Mouse (Mus musculus) granulocyte monocyte progenitor cell, adult 5-6 weeks (primary cell): Measurements from ENCODE around the gene Ptpdc1. TPM values are rescaled to one million over a fixed set of nuclear protein-coding genes. Genes with fewer than 3 reads are reported as not detected.

Experiments used
- ATAC-seq: replicated peaks from 2 replicates; pipeline ENCODE4 v1.8.0; 2016; ENCODE audit warnings: mild to moderate bottlenecking, moderate TSS enrichment, inconsistent platforms; ENCODE audit not compliant: poor library complexity, severe bottlenecking
- total RNA-seq, 2 experiments: library from RNA; stranded (forward) in 1 of 2; stranded (reverse) in 1 of 2; fragments of 200-712, 200-1000 nt in 1 of 2; fragments of >200 nt in 1 of 2; fragmentation: Nextera tagmentation in 1 of 2; gene quantifications; 2 replicates each; pipeline ENCODE4 v1.2.3; 2014 to 2017

The Ptpdc1 gene
- total RNA-seq (2014; fragmentation: Nextera tagmentation) (3.2 TPM in 1 of 2 replicates, not detected in the other), total RNA-seq (2017) (0.82 and 1.1 TPM in 2 replicates)

DNA sequence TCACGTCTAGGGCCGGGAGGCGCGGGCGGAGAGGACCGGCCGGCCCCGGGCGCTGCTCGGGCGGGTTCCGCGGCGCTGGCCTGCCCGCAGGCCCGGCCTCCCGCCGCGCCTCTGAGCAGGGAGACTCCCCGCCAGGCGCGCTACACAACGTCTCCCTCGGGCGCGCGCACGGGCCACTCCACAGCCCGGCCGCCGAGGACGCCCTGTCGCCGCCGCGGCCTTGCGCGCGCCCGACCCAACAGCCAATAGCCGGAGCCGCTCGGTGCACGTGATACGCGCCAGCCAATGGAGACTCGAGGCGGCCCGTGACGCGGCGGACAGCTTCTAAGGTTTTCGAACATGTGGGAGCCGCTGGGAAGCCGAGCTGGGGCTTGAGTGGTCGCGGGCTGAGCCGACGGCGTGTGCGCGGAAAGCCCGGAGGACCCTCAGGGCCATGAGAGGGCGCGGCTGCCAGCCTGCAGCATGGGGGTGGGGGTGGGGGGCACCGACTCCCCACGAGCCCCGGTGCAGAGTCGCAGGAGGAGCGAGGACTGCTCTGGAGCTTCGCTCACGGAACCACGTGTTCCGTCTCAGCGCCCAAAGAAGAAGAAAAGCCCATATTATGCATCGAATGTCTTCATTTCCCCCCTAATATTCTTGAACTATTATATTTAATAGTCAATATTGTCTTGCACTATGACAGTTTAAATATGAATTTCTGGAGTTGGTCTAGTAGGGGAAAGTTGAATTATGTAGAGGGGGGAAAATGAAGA is at the start of gene Ptpdc1:
Ptpdc1 (minus strand) TSS at position 232 of the 752 bp plus-strand sequence.
- peak; percentile 99 for ATAC-seq

GRCm38 (mm10) chr13:48674609-48675008 is 49.1 kb upstream of the Ptpdc1 start:
- no peak for ATAC-seq

GRCm38 (mm10) chr13:48672312-48672840 is 46.9 kb upstream of the Ptpdc1 start:
- no peak for ATAC-seq

DNA sequence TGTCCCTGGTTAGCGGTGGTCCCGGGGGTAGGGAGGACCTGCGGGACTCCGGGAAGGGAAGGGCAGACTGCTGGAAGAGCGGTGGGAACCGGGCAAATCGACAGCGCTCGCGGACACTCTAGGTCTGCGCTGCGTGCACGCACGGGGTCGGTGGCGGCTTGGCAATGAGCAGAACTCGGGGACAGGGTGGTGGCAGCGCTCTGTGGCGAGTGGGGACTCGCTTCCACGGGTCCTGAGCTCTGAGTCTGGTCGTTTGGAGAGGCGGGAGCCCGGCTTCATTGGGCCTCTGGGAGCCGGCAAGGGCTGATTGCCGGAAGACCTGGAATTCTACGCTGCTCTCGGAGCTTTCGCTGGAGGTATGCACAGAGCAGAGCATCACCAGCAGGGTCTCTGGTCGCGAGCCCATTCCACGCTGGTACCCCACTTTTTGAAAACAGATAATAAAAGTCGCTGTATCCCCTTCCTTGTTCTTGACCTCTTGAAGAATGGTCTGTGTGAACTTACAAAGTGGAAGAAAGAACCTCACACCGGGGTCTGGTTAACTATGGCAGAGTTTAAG is 43.6 kb upstream of the Ptpdc1 start:
- no peak for ATAC-seq

- no peak for ATAC-seq
Measured at GRCm38 (mm10) chr13:48668091-48668975, 42.9 kb upstream of the Ptpdc1 start.

DNA sequence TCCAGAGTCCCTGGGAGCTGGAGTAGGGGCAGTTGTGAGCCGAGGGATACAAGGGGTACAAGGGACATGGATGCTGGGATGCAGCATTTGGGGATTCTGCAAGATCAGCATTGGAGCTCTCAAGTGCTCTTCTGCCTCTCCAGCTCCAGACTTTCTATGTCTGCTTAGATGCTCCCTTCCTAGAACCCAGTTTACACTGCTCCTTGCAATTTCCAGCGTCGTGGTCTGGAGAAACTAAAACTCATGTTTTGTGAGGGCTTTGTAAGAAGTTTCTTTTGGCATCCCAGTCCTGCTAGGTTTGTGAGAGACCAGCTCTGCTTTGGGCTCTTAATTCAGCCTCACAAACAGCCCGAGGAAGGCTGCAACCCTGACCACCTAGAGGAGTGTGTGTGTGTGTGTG is 42.0 kb upstream of the Ptpdc1 start:
- ATAC-seq = no peak

- ATAC-seq = no peak
Measured at GRCm38 (mm10) chr13:48665656-48666597, 40.5 kb upstream of the Ptpdc1 start.

DNA sequence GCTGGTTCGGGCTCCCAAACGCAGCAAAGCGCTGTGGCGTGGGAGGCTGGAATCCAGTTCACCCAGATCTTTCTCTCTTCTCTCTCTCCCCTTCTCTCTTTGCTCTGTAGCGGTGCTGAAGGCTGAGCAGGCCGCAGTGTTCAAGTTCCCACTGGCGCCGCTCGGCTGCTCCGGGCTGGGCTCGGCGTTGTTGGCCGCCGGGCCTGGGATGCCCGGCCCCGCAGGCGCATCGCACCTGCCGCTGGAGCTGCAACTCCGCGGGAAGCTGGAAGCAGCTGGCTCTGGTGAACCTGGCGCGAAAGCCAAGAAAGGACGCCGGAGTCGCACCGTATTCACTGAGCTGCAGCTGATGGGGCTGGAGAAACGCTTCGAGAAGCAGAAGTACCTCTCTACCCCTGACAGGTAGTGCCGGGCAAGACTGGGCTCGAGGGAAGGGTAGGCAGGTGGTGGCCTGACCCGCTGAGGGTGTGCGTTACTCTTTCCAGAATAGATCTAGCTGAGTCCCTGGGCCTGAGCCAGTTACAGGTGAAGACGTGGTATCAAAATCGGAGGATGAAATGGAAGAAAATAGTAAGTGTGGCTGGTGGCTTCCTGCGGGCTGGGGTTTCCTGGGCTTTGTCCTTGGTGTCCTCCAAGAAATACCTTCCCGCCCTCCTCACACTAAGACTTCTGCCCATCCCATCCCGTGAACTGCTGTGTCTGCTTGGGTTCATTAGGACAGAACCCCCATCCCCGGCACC is 39.6 kb upstream of the Ptpdc1 start:
- ATAC-seq = no peak

GRCm38 (mm10) chr13:48663988-48664339 is 38.5 kb upstream of the Ptpdc1 start:
- ATAC-seq = no peak

- ATAC-seq = no peak
Measured at GRCm38 (mm10) chr13:48663211-48663987, 37.9 kb upstream of the Ptpdc1 start.

DNA sequence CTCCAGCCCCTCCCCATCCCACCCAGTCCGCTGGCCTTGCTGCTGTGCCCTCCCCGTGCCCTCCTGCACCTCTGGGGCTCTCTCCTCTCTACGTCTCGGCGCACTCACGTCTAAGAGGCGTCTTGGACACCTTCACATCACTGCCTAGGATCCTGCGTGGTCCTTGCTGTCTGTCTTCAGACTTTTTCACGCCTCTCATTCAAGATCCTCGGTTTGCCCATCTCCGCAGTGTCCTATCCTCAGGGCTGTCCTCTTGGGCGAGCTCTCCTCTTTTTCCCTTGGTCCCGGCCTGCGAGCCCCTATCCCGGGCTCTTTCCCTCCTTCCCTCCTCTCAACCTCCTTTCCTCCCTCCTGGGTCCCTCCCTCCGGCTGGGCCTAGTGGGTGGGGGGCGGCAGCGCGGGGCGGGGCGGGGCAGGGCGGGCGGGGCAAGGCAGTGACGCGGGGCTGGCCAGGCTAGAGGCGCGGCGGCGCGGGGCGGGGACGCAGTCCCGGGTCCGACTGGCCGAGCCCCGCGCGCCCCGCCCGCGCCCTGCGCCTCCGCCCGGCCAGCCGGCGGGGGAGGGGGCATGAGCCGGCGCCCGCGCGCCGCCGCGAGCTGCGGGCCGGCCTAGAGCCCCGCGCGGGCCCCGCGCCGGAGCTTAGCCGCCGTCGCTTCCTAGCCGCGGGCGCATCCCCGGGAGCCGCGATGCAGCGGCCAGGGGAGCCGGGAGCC is 37.1 kb upstream of the Ptpdc1 start, which contains the start of gene Barx1:
Barx1 (plus strand) TSS at position 568 of the 713 bp plus-strand sequence.
- no peak for ATAC-seq

DNA sequence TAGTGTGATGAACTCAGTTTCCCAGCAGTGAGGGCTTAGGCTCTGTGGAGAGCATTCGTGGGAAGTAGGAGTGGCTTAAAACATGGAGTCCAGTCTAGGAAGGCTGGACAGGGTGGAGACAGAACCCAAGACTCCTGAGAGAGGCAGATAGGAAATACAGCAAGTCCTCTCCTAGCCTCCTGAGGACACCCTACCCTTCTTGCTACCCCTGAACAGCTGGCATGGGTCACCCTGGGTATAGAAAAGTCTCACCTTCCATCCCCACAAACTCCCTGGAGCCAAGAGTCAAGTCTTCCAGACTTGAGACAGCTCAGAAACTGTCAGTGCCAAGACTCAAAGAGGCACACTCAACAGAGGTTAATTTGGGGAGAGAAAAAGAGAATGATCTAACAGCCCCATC is 36.1 kb upstream of the Ptpdc1 start:
- no peak for ATAC-seq

DNA sequence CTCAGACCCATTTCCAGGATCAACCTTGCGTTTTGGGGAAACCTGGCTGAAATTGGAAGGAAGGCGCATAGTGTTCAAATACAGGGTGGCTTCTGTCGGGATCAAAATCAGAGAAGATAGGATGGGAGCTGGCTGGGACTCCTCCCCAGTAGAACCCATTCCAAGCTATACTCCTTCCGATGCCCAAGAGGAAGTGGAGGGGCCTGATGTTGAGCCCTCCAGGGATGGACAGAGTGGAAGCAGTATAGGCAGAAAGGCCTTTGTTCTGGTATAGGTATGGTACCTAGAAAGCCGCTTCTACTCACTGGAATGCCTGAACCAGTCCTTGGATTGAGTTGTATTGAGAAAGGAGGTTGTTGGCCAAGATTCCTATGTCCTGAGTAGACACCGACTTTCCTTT is 35.3 kb upstream of the Ptpdc1 start:
- no peak for ATAC-seq

DNA sequence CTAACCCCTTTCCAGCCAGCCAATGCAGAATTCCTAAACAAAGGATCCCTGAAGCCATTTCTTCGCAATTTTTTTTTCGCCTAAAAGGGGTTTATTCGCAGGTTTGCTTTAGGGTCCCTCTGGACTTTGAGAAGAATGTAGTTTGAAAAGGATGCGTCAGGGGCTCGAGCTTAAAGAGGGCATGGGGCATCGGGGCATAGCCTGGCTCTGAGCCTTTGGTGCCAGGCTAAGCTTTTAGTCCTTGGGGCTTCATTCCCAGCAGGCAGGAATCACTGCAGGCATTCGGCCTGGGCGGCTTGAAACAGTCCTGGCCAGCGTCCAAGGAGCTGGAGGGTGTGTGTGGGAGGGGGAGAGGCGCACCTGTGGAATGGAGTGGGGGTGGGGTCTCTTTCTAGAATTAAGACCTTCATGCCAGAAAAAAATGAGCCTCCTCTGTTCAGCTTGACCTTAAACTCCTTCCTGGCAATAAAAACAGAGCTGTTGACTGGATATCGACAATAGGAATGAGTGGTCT is 34.8 kb upstream of the Ptpdc1 start:
- ATAC-seq = no peak

DNA sequence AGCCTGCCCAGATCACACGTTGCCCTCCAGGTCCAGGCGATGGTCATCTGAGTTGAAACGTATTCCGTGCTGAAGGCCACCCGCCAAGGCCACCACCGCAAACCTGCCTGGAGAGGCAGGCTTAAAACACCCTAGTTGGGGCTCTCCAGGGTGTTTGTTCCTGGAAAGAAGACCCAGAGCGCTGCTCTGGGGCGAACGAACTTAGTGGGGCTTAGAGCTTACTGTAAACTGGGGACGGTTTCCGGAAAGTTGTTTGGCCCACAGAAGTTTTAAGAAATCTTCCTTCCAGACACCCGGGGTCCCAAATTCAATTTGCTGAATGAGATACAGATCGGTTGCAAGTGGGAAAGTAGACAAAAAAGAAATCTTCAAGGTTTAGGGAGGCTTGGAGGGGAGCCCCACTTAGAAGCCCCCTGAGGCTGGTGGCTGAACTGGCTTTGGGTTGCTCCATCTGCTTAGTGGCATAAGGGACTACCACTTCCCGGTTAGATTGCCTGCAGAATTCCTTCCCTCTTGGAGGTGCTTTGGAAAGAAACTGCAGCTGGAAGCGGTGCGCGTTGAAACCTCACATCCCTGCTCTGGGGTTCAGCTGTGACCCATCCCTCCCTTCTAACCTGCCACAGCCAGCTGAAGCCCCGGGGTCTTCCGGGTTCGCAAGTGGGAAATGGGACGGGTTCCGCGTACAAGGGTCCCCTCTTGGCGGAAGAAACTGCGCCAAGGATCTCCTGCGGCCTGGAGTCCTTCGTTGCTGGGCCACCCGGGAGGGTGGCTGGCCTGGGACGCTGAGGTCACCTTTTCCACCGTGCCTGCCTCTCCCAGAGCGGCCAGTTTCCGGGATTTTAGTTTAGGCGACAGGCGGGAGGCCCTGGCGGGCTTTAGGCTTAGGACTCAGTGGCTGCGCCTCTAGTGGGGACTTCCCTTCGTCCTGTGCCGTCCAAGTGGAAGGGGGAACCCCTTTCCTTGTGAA is 34.1 kb upstream of the Ptpdc1 start:
- ATAC-seq = 0 out of 2 replicates have a peak, but pooled peaks have one; percentile 7

- no peak for ATAC-seq
Measured at GRCm38 (mm10) chr13:48658588-48659253, 33.3 kb upstream of the Ptpdc1 start.
